Mouse (Mus musculus): ENCODE data around the gene Acadvl. TPM values are rescaled to one million over a fixed set of nuclear protein-coding genes. Genes with fewer than 3 reads are reported as not detected.
A peak's percentile ranks its signal among the peaks of the same experiment; 100 is the strongest.

Gene Acadvl
- total and polyA plus RNA-seq, 3 experiments, result 92.5 to 123 TPM; not detected in 1

- H3K9ac ChIP-seq (ENCODE audit: control insufficient read depth, low read depth, low read length, poor library complexity, severe bottlenecking), result peak overlapping the region; percentile 70
- H3K4me1 ChIP-seq (ENCODE audit: control insufficient read depth in 1 of 2, insufficient read depth in 2 of 2, low read length in 2 of 2), result peaks cover 6 to 35% of the 10 kb centered on the region in 2 experiments
- peak overlapping the region; percentile 54 to 56 for H3K4me3 ChIP-seq (ENCODE audit: control insufficient read depth in 1 of 2, insufficient read depth in 1 of 2, low read depth in 2 of 2, low read length in 2 of 2)
These were observed 4.3 kb upstream of the Acadvl start for GRCm38 (mm10) chr11:70019495-70020021.

GRCm38 (mm10) chr11:70018131-70018990, 3.1 kb upstream of the Acadvl start:
- Histone ChIP-seq H3K27ac (ENCODE audit: control insufficient read depth, low read depth, low read length) (peak overlapping the region; percentile 67), H3K4me3 (ENCODE audit: control insufficient read depth in 1 of 2, insufficient read depth in 1 of 2, low read depth in 2 of 2, low read length in 2 of 2) (peak overlapping the region; percentile 54 to 64), H3K9ac (ENCODE audit: control insufficient read depth, low read depth, low read length, poor library complexity, severe bottlenecking) (peak overlapping the region; percentile 70), H3K9me3 (replicated peaks; ENCODE audit: insufficient read depth, low read length) (no peaks in the 10 kb centered on the region), H3K4me1 (ENCODE audit: control insufficient read depth in 1 of 2, insufficient read depth in 2 of 2, low read length in 2 of 2) (peaks cover 6 to 38% of the 10 kb centered on the region in 2 experiments), H3K79me2 (ENCODE audit: control insufficient read depth, insufficient read depth, low read length, poor library complexity) (peaks cover 28% of the 10 kb centered on the region), H3K27me3 (ENCODE audit: control insufficient read depth in 1 of 2, insufficient read depth in 2 of 2, low read length in 2 of 2) (no peaks in the 10 kb centered on the region), H3K36me3 (ENCODE audit: control insufficient read depth in 1 of 2, insufficient read depth in 2 of 2, low read length in 2 of 2) (peaks cover 0 to 40% of the 10 kb centered on the region in 2 experiments; a peak in 2 of 4 replicates)
- peak; percentile 87 for DNase-seq (ENCODE audit: low read depth, low spot score)
- TF ChIP-seq ZC3H11A (IDR thresholded peaks at IDR 0.05; ENCODE audit: low read depth, low read length) (no peak), POLR2AphosphoS2 (IDR thresholded peaks at IDR 0.05; ENCODE audit: low read length) (no peak), TCF12 (IDR thresholded peaks at IDR 0.05; ENCODE audit: low read depth, low read length) (peak; percentile 25; the same call in 1 of the 2 replicates), SIN3A (IDR thresholded peaks at IDR 0.05; ENCODE audit: low read length) (peak; percentile 82), ETS1 (IDR thresholded peaks at IDR 0.05; ENCODE audit: low read depth, low read length) (0 out of 2 replicates have a peak, but pooled peaks have one; percentile 17), E2F4 (IDR thresholded peaks at IDR 0.05; ENCODE audit: borderline replicate concordance, low read depth, low read length) (no peak), MAZ (IDR thresholded peaks at IDR 0.05; ENCODE audit: low read depth, low read length) (peak; percentile 92), EP300 (IDR thresholded peaks at IDR 0.05; ENCODE audit: low read depth in 1 of 2, low read length in 2 of 2) (peak in 1 of 2 experiments; percentile 18; a peak in 1 of 4 replicates), CHD2 (IDR thresholded peaks at IDR 0.05; ENCODE audit: low read length) (0 out of 2 replicates have a peak, but pooled peaks have one; percentile 17), HCFC1 (IDR thresholded peaks at IDR 0.05; ENCODE audit: low read depth, low read length) (peak; percentile 73)

More at GRCm38 (mm10) chr11:70019495-70020021, 4.3 kb upstream of the Acadvl start:
- H3K27me3 ChIP-seq (ENCODE audit: control insufficient read depth in 1 of 2, insufficient read depth in 2 of 2, low read length in 2 of 2), result no peaks in the 10 kb centered on the region
- peaks cover 28% of the 10 kb centered on the region for H3K79me2 ChIP-seq (ENCODE audit: control insufficient read depth, insufficient read depth, low read length, poor library complexity)
- H3K27ac ChIP-seq (ENCODE audit: control insufficient read depth, low read depth, low read length), result peak overlapping the region; percentile 67
- no peak for TF ChIP-seq GATA1 (IDR thresholded peaks at IDR 0.05; ENCODE audit: low read depth, low read length)
- TF ChIP-seq CHD1 (IDR thresholded peaks at IDR 0.05; ENCODE audit: low read depth, low read length), result no peak
- DNase-seq (ENCODE audit: low read depth, low spot score), result peak; percentile 29
- H3K9me3 ChIP-seq (replicated peaks; ENCODE audit: insufficient read depth, low read length), result no peaks in the 10 kb centered on the region
- peaks cover 0 to 37% of the 10 kb centered on the region in 2 experiments; a peak in 2 of 4 replicates for H3K36me3 ChIP-seq (ENCODE audit: control insufficient read depth in 1 of 2, insufficient read depth in 2 of 2, low read length in 2 of 2)
